Mouse (Mus musculus) cortical plate, adult 2 months (tissue): ENCODE measurements around the gene Fignl2.

Source experiments
- CTCF ChIP-seq: fragments of 200-500 bp; IDR thresholded peaks from 2 replicates; pipeline ENCODE4 v1.5.1; 2011; ENCODE audit warnings: mild to moderate bottlenecking, control low read depth, low read length; ENCODE audit not compliant: insufficient read depth; ENCODE audit errors: extremely low read depth
- POLR2A ChIP-seq: fragments of 200-500 bp; IDR thresholded peaks from 2 replicates; pipeline ENCODE4 v1.6.1; 2011; ENCODE audit warnings: mild to moderate bottlenecking, low read length, control low read depth; ENCODE audit not compliant: insufficient read depth; ENCODE audit errors: extremely low read depth

GRCm38 (mm10) chr15:101086451-101086850 is 8.1 kb upstream of the Fignl2 start:
- TF ChIP-seq CTCF (no peak), POLR2A (no peak)
